Mouse (Mus musculus) kidney, postnatal 0 days (tissue): ENCODE measurements at regions not wholly inside any gene's neighbourhood (a gene's known extent, or its start where the extent isn't known, plus 50 kb on each side); places are given as distances from the start of the nearest gene placed in this dataset.

ENCODE experiments used
- ATAC-seq: fragments of 200-750 bp; cut with Nextera tagmentation; replicated peaks from 2 replicates; pipeline ENCODE4 v1.8.0; 2017; ENCODE audit warnings: low read depth, moderate number of reproducible peaks, moderate TSS enrichment, moderate library complexity; ENCODE audit not compliant: low FRiP score
- DNase-seq: peaks from one replicate; pipeline ENCODE4 v3.0.0-alpha.2; 2016; ENCODE audit warnings: low spot score
- H3K27ac ChIP-seq: fragments of 300-500 bp; sonication (generic); 2 replicates; pipeline ENCODE4 v1.5.1; 2014; ENCODE audit warnings: mild to moderate bottlenecking
- H3K27me3 ChIP-seq: fragments of 300-500 bp; sonication (generic); 2 replicates; pipeline ENCODE4 v1.6.1; 2014; ENCODE audit warnings: low read length, mixed read lengths; ENCODE audit not compliant: insufficient read depth
- H3K36me3 ChIP-seq: fragments of 300-500 bp; sonication (generic); 2 replicates; pipeline ENCODE4 v1.6.1; 2014; ENCODE audit warnings: low read length, mixed read lengths; ENCODE audit not compliant: insufficient read depth
- H3K4me1 ChIP-seq: fragments of 300-500 bp; sonication (generic); replicated peaks from 2 replicates; pipeline ENCODE4 v1.6.1; 2014; ENCODE audit warnings: antibody characterized with exemption, low read length, mixed read lengths; ENCODE audit not compliant: insufficient read depth
- H3K4me2 ChIP-seq: fragments of 300-500 bp; sonication (generic); 2 replicates; pipeline ENCODE4 v1.6.1; 2014; ENCODE audit warnings: mild to moderate bottlenecking, low read length, moderate library complexity, mixed read lengths
- H3K4me3 ChIP-seq: fragments of 300-500 bp; sonication (generic); replicated peaks from 2 replicates; pipeline ENCODE4 v1.5.1; 2014; ENCODE audit warnings: low read depth, low read length
- H3K9ac ChIP-seq: fragments of 300-500 bp; sonication (generic); 2 replicates; pipeline ENCODE4 v1.6.1; 2014; ENCODE audit warnings: low read depth, low read length
- H3K9me3 ChIP-seq: fragments of 300-500 bp; sonication (generic); replicated peaks from 2 replicates; pipeline ENCODE4 v1.6.1; 2016; ENCODE audit warnings: low read length, inconsistent platforms, mixed read lengths
- CTCF ChIP-seq: IDR thresholded peaks from 2 replicates; pipeline ENCODE4 v1.5.1; 2016; ENCODE audit warnings: antibody characterized with exemption, low read depth, mild to moderate bottlenecking, moderate library complexity
- WGBS: fragments of 180-500 bp; shearing (Covaris S2); extraction: QIAGEN DNeasy Blood & Tissue Kit; methylation state at CpG from one replicate; pipeline ENCODE4 v1.1.7; 2014; 5-methylcytosine and 5-hydroxymethylcytosine counted together

GRCm38 (mm10) chr4:9144226-9145215 lies 905.7 kb upstream of the Car8 start:
- H3K36me3 ChIP-seq, result no peaks in the 10 kb centered on the region
- DNase-seq, result no peak
- WGBS, result 83% methylated on average over 9 of the region's 9 CpGs

GRCm38 (mm10) chr4:9143087-9143486 lies 904.2 kb upstream of the Car8 start:
- WGBS, result 83% methylated on average over 3 of the region's 3 CpGs

More at GRCm38 (mm10) chr4:9144226-9145215, 905.7 kb upstream of the Car8 start:
- H3K4me1 ChIP-seq, result no peaks in the 10 kb centered on the region
- no peak for ATAC-seq
- H3K4me2 ChIP-seq, result no peak overlapping the region
- no peak for TF ChIP-seq CTCF
- H3K4me3 ChIP-seq, result no peak overlapping the region
- no peaks in the 10 kb centered on the region for H3K27me3 ChIP-seq
- H3K9me3 ChIP-seq, result no peaks in the 10 kb centered on the region
- no peak overlapping the region for H3K9ac ChIP-seq
- H3K27ac ChIP-seq, result no peak overlapping the region

GRCm38 (mm10) chr4:9141946-9142683 lies 903.3 kb upstream of the Car8 start:
- H3K4me3 ChIP-seq, result no peak overlapping the region
- no peak overlapping the region for H3K27ac ChIP-seq
- H3K27me3 ChIP-seq, result no peaks in the 10 kb centered on the region
- ATAC-seq (no peak), DNase-seq (no peak)
- 88% methylated on average over 16 of the region's 16 CpGs for WGBS
- H3K9ac ChIP-seq, result no peak overlapping the region
- no peaks in the 10 kb centered on the region for H3K4me1 ChIP-seq
- H3K36me3 ChIP-seq, result no peaks in the 10 kb centered on the region
- TF ChIP-seq CTCF, result no peak
- no peak overlapping the region for H3K4me2 ChIP-seq
- no peaks in the 10 kb centered on the region for H3K9me3 ChIP-seq

More at GRCm38 (mm10) chr4:9143087-9143486, 904.2 kb upstream of the Car8 start:
- DNase-seq, result no peak
- H3K9me3 ChIP-seq, result no peaks in the 10 kb centered on the region
- H3K27me3 ChIP-seq, result no peaks in the 10 kb centered on the region
- H3K9ac ChIP-seq, result no peak overlapping the region
- H3K27ac ChIP-seq, result no peak overlapping the region
- no peak for TF ChIP-seq CTCF
- no peak overlapping the region for H3K4me3 ChIP-seq
- H3K4me1 ChIP-seq, result no peaks in the 10 kb centered on the region
- no peak overlapping the region for H3K4me2 ChIP-seq
- ATAC-seq, result no peak
- H3K36me3 ChIP-seq, result no peaks in the 10 kb centered on the region

GRCm38 (mm10) chr4:9140691-9141090 lies 901.9 kb upstream of the Car8 start:
- Histone ChIP-seq H3K4me2 (no peak overlapping the region), H3K9ac (no peak overlapping the region), H3K9me3 (no peaks in the 10 kb centered on the region), H3K27ac (no peak overlapping the region), H3K4me1 (no peaks in the 10 kb centered on the region), H3K4me3 (no peak overlapping the region), H3K36me3 (no peaks in the 10 kb centered on the region), H3K27me3 (no peaks in the 10 kb centered on the region)
- WGBS, result 91% methylated on average over 3 of the region's 3 CpGs
- no peak for TF ChIP-seq CTCF
- no peak for ATAC-seq
- no peak for DNase-seq

- H3K4me1 ChIP-seq, result no peaks in the 10 kb centered on the region
- 0 out of 2 replicates have a peak overlapping the region, but pooled peaks have one; percentile 23 for H3K4me3 ChIP-seq
- H3K9ac ChIP-seq, result no peak overlapping the region
- peak overlapping the region; percentile 64 for H3K4me2 ChIP-seq
- no peak overlapping the region for H3K27ac ChIP-seq
- WGBS, result 57% methylated on average over 13 of the region's 13 CpGs
- no peaks in the 10 kb centered on the region for H3K36me3 ChIP-seq
- no peaks in the 10 kb centered on the region for H3K27me3 ChIP-seq
- no peak for ATAC-seq
- H3K9me3 ChIP-seq, result no peaks in the 10 kb centered on the region
- no peak for DNase-seq
- TF ChIP-seq CTCF, result no peak
These were observed 897.8 kb upstream of the Car8 start for GRCm38 (mm10) chr4:9136657-9137056.

- no peak for TF ChIP-seq CTCF
- WGBS, result 19% methylated on average over 10 of the region's 10 CpGs
- 0 out of 2 replicates have a peak overlapping the region, but pooled peaks have one; percentile 40 for H3K9ac ChIP-seq
- peak; percentile 54; the same call in 1 of the 2 replicates for ATAC-seq
- peak overlapping the region; percentile 64 for H3K4me2 ChIP-seq
- no peaks in the 10 kb centered on the region for H3K36me3 ChIP-seq
- H3K4me3 ChIP-seq, result peak overlapping the region; percentile 23; the same call in 1 of the 2 replicates
- no peak overlapping the region for H3K27ac ChIP-seq
- H3K27me3 ChIP-seq, result no peaks in the 10 kb centered on the region
- no peaks in the 10 kb centered on the region for H3K4me1 ChIP-seq
- no peak for DNase-seq
- no peaks in the 10 kb centered on the region for H3K9me3 ChIP-seq
These were observed 897.3 kb upstream of the Car8 start for GRCm38 (mm10) chr4:9136188-9136569.
